Mouse (Mus musculus) liver, postnatal 0 days (tissue): ENCODE results near the gene Plxna2.

Source experiments
- CTCF ChIP-seq: sonication (generic); IDR thresholded peaks from 2 replicates; pipeline ENCODE4 v1.5.1; 2016; ENCODE audit warnings: antibody characterized with exemption, low read depth
- EP300 ChIP-seq: IDR thresholded peaks from 2 replicates; pipeline ENCODE4 v1.6.1; 2016; ENCODE audit warnings: antibody characterized with exemption, low read depth, mild to moderate bottlenecking

GRCm38 (mm10) chr1:194773899-194774298, 155.9 kb downstream of the Plxna2 start:
- TF ChIP-seq CTCF (no peak), EP300 (no peak; the same call in 1 of the 2 replicates)
